In genomic region chr15:79152709-79153108, GRCm38 (mm10) we compare ENCODE assay signal across 10 mouse cellular contexts. TPM values are rescaled to one million over a fixed set of nuclear protein-coding genes. Genes with fewer than 3 reads are reported as not detected.
A peak's percentile ranks its signal among the peaks of the same experiment; 100 is the strongest.
DNase-seq lines count a peak whose midpoint lies in the region; ATAC-seq and TF ChIP-seq lines count a peak whose summit lies in the region.
"Had no signal": no experiment of that assay in that cellular context is flagged by ENCODE, and none has a peak within 500 bp of the region (broad histone marks: within the 10 kb centered on the region; RNA-seq: fewer than 3 reads in every experiment).

No protein-coding gene starts in this region.

- H3K27me3 ChIP-seq in forebrain, postnatal 0 days (ENCODE audit: insufficient read depth, low read length): no peaks in the 10 kb centered on the region
- no peaks in the 10 kb centered on the region for H3K27me3 ChIP-seq in midbrain, embryonic 10.5 days (ENCODE audit: low read depth, poor library complexity, severe bottlenecking)
- peaks cover 18% of the 10 kb centered on the region for H3K27me3 ChIP-seq in heart, embryonic 10.5 days (ENCODE audit: insufficient read depth, poor library complexity, severe bottlenecking)

- peak overlapping the region; percentile 74 for H3K27ac ChIP-seq in forebrain, postnatal 0 days (ENCODE audit: low read depth, low read length)
- peak overlapping the region; percentile 34; the same call in 1 of the 2 replicates for H3K27ac ChIP-seq in midbrain, embryonic 10.5 days (replicated peaks)
- H3K27ac ChIP-seq in heart, embryonic 10.5 days: no peak overlapping the region

- H3K9me3 ChIP-seq in forebrain, postnatal 0 days (ENCODE audit: low read length): no peaks in the 10 kb centered on the region
- no peaks in the 10 kb centered on the region for H3K9me3 ChIP-seq in midbrain, embryonic 10.5 days (replicated peaks)
- H3K9me3 ChIP-seq in heart, embryonic 10.5 days: no peaks in the 10 kb centered on the region

- H3K9ac ChIP-seq in forebrain, postnatal 0 days: no peak overlapping the region

- H3K4me1 ChIP-seq in forebrain, postnatal 0 days (ENCODE audit: insufficient read depth): no peaks in the 10 kb centered on the region
- peaks cover 47% of the 10 kb centered on the region for H3K4me1 ChIP-seq in midbrain, embryonic 10.5 days
- H3K4me1 ChIP-seq in heart, embryonic 10.5 days: peaks cover 23% of the 10 kb centered on the region

- no peak overlapping the region for H3K4me2 ChIP-seq in forebrain, postnatal 0 days (ENCODE audit: low read depth)

- peaks cover 37% of the 10 kb centered on the region for H3K36me3 ChIP-seq in forebrain, postnatal 0 days (ENCODE audit: insufficient read depth)
- H3K36me3 ChIP-seq in midbrain, embryonic 10.5 days: peaks cover 55% of the 10 kb centered on the region
- peaks cover 49% of the 10 kb centered on the region for H3K36me3 ChIP-seq in heart, embryonic 10.5 days

- TF ChIP-seq CTCF in forebrain, postnatal 0 days (IDR thresholded peaks at IDR 0.05; ENCODE audit: low read depth): no peak

- DNase-seq in right cerebral cortex, postnatal 10 days (ENCODE audit: low spot score in 2 of 2): peak; percentile 57 to 62
- DNase-seq in right cerebral cortex, postnatal 14 days: no peak
- DNase-seq in forebrain, postnatal 0 days: no peak
- DNase-seq in midbrain, embryonic 10.5 days (ENCODE audit: low spot score): no peak
- no peak for DNase-seq in cerebellum, postnatal 4 days (ENCODE audit: low spot score in 2 of 2)
- no peak for DNase-seq in heart, embryonic 10.5 days (ENCODE audit: low spot score)
- DNase-seq in cerebellum, adult 9-10 months: no peak
- no peak for DNase-seq in kidney, postnatal 4 days
- DNase-seq: lung, postnatal 14 days had no signal

- WGBS in forebrain, postnatal 0 days: 35% methylated on average over 6 of the region's 6 CpGs
- whole genome bisulfite sequencing in midbrain, embryonic 10.5 days: 61% methylated on average over 6 of the region's 6 CpGs
- 53% methylated on average over 6 of the region's 6 CpGs for WGBS in heart, embryonic 10.5 days

- no peak overlapping the region for H3K4me3 ChIP-seq in forebrain, postnatal 0 days (ENCODE audit: low read depth, low read length)
- no peak overlapping the region for H3K4me3 ChIP-seq in midbrain, embryonic 10.5 days
- no peak overlapping the region for H3K4me3 ChIP-seq in heart, embryonic 10.5 days

- ATAC-seq in forebrain, postnatal 0 days: peak; percentile 36; the same call in 1 of the 2 replicates

RNA-seq across cellular contexts. Expression of gene 1700088E04Rik, which starts 11.7 kb away (rescaled TPM):
- 11.8 and 15.2 TPM in 2 replicates for total RNA-seq in forebrain, postnatal 0 days (2014; rRNA removed)
- polyA plus RNA-seq in forebrain, postnatal 0 days (2015; fragmentation: Nextera tagmentation; extraction: Ambion mirVana): 19.3 and 23.7 TPM in 2 replicates
- 7.8 and 10.0 TPM in 2 replicates for polyA plus RNA-seq in midbrain, embryonic 10.5 days (2016; fragmentation: Nextera tagmentation; extraction: Ambion mirVana)
- 6.0 and 8.1 TPM in 2 replicates for polyA plus RNA-seq in heart, embryonic 10.5 days (2016; fragmentation: Nextera tagmentation; extraction: Ambion mirVana)

RNA-seq across cellular contexts. Expression of gene Polr2f, which starts 11.9 kb away (rescaled TPM):
- 48.6 and 111 TPM in 2 replicates for total RNA-seq in forebrain, postnatal 0 days (2014; rRNA removed)
- polyA plus RNA-seq in forebrain, postnatal 0 days (2015; fragmentation: Nextera tagmentation; extraction: Ambion mirVana): 362 and 414 TPM in 2 replicates
- 344 and 395 TPM in 2 replicates for polyA plus RNA-seq in midbrain, embryonic 10.5 days (2016; fragmentation: Nextera tagmentation; extraction: Ambion mirVana)
- polyA plus RNA-seq in heart, embryonic 10.5 days (2016; fragmentation: Nextera tagmentation; extraction: Ambion mirVana): 289 and 326 TPM in 2 replicates

RNA-seq across cellular contexts. Expression of gene Sox10, which starts 12.3 kb away (rescaled TPM):
- total RNA-seq in forebrain, postnatal 0 days (2014; rRNA removed): 7.4 and 8.3 TPM in 2 replicates
- polyA plus RNA-seq in forebrain, postnatal 0 days (2015; fragmentation: Nextera tagmentation; extraction: Ambion mirVana): 4.8 and 6.3 TPM in 2 replicates
- 0.61 and 2.5 TPM in 2 replicates for polyA plus RNA-seq in midbrain, embryonic 10.5 days (2016; fragmentation: Nextera tagmentation; extraction: Ambion mirVana)
- 0.34 and 1.6 TPM in 2 replicates for polyA plus RNA-seq in heart, embryonic 10.5 days (2016; fragmentation: Nextera tagmentation; extraction: Ambion mirVana)
- total RNA-seq: common myeloid progenitor, adult 5-6 weeks had no signal

RNA-seq across cellular contexts. Expression of gene Micall1, which starts 44.0 kb away (rescaled TPM):
- 23.8 and 29.1 TPM in 2 replicates for total RNA-seq in forebrain, postnatal 0 days (2014; rRNA removed)
- polyA plus RNA-seq in forebrain, postnatal 0 days (2015; fragmentation: Nextera tagmentation; extraction: Ambion mirVana): 7.2 and 8.0 TPM in 2 replicates
- polyA plus RNA-seq in midbrain, embryonic 10.5 days (2016; fragmentation: Nextera tagmentation; extraction: Ambion mirVana): 5.2 and 7.1 TPM in 2 replicates
- polyA plus RNA-seq in heart, embryonic 10.5 days (2016; fragmentation: Nextera tagmentation; extraction: Ambion mirVana): 13.1 and 14.5 TPM in 2 replicates

Comparison
In these comparisons a context has a peak if more than half of its experiments do, and no peak if none do; other contexts are left out.
1. DNase-seq: peak in right cerebral cortex, postnatal 10 days (2 of 2); none in right cerebral cortex, postnatal 14 days (single experiment), forebrain, postnatal 0 days (single experiment), midbrain, embryonic 10.5 days (single experiment), cerebellum, postnatal 4 days (0 of 2), heart, embryonic 10.5 days (single experiment), cerebellum, adult 9-10 months (single experiment) and kidney, postnatal 4 days (0 of 2).